Mouse (Mus musculus): ENCODE measurements around the gene Cnot11. TPM values are rescaled to one million over a fixed set of nuclear protein-coding genes. Genes with fewer than 3 reads are reported as not detected.

The Cnot11 gene
- polyA plus RNA-seq, 1 experiment, result 37.3 TPM

GRCm38 (mm10) chr1:39540592-39540991 is 5.8 kb downstream of the Cnot11 start:
- H3K4me1 ChIP-seq (replicated peaks; ENCODE audit: control insufficient read depth, insufficient read depth, low read length), result peaks cover 5% of the 10 kb centered on the region
- H3K4me3 ChIP-seq (ENCODE audit: control insufficient read depth, insufficient read depth, low read length), result no peak overlapping the region
- no peak overlapping the region for H3K27ac ChIP-seq (ENCODE audit: control insufficient read depth, insufficient read depth, low read length)
- TF ChIP-seq CTCF (IDR thresholded peaks at IDR 0.05; ENCODE audit: borderline replicate concordance, control insufficient read depth, extremely low read depth, insufficient read depth, low read length, poor library complexity) (no peak), POLR2A (IDR thresholded peaks at IDR 0.05; ENCODE audit: control insufficient read depth, extremely low read depth, insufficient read depth, low read length, poor library complexity) (no peak)
- no peak for DNase-seq
- peaks cover 63% of the 10 kb centered on the region for H3K36me3 ChIP-seq (ENCODE audit: control insufficient read depth, insufficient read depth, low read length)
- no peaks in the 10 kb centered on the region for H3K27me3 ChIP-seq (ENCODE audit: control insufficient read depth, insufficient read depth, low read length)

DNA sequence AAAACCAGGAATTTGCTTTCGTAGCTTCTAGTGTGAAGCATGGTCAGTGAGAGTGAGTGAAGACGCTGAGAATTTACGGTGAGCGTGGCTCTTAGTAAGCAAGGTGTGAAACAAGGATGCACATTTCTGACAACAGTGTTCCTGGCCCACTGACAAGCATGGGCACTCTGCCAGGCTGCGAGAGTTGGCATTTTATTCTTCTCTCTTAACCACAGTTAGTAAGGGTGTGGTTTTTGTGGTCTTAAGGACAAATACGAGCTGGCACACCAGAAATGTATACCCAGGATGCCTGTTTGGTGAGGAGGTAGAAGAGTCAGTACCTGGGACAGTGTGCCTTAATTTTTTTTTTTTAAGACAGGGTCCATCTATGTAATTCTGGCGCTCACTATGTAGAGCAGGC is 10.8 kb downstream of the Cnot11 start:
- H3K36me3 ChIP-seq (ENCODE audit: control insufficient read depth, insufficient read depth, low read length), result peaks cover 55% of the 10 kb centered on the region
- H3K27me3 ChIP-seq (ENCODE audit: control insufficient read depth, insufficient read depth, low read length), result no peaks in the 10 kb centered on the region
- no peaks in the 10 kb centered on the region for H3K4me1 ChIP-seq (replicated peaks; ENCODE audit: control insufficient read depth, insufficient read depth, low read length)
- no peak overlapping the region for H3K4me3 ChIP-seq (ENCODE audit: control insufficient read depth, insufficient read depth, low read length)
- WGBS, result 42% methylated on average over 7 of the region's 7 CpGs
- H3K27ac ChIP-seq (ENCODE audit: control insufficient read depth, insufficient read depth, low read length), result no peak overlapping the region
- TF ChIP-seq POLR2A (IDR thresholded peaks at IDR 0.05; ENCODE audit: control insufficient read depth, extremely low read depth, insufficient read depth, low read length, poor library complexity), result no peak
- TF ChIP-seq CTCF (IDR thresholded peaks at IDR 0.05; ENCODE audit: borderline replicate concordance, control insufficient read depth, extremely low read depth, insufficient read depth, low read length, poor library complexity), result no peak
- DNase-seq, result no peak

GRCm38 (mm10) chr1:39546160-39546866 is 11.5 kb downstream of the Cnot11 start:
- no peak overlapping the region for H3K4me3 ChIP-seq (ENCODE audit: control insufficient read depth, insufficient read depth, low read length)
- H3K27me3 ChIP-seq (ENCODE audit: control insufficient read depth, insufficient read depth, low read length), result no peaks in the 10 kb centered on the region
- H3K4me1 ChIP-seq (replicated peaks; ENCODE audit: control insufficient read depth, insufficient read depth, low read length), result no peaks in the 10 kb centered on the region
- 94% methylated on average over 6 of the region's 6 CpGs for WGBS
- no peak overlapping the region for H3K27ac ChIP-seq (ENCODE audit: control insufficient read depth, insufficient read depth, low read length)
- TF ChIP-seq CTCF (IDR thresholded peaks at IDR 0.05; ENCODE audit: borderline replicate concordance, control insufficient read depth, extremely low read depth, insufficient read depth, low read length, poor library complexity) (no peak), POLR2A (IDR thresholded peaks at IDR 0.05; ENCODE audit: control insufficient read depth, extremely low read depth, insufficient read depth, low read length, poor library complexity) (no peak)
- H3K36me3 ChIP-seq (ENCODE audit: control insufficient read depth, insufficient read depth, low read length), result peaks cover 50% of the 10 kb centered on the region
- DNase-seq, result no peak

DNA sequence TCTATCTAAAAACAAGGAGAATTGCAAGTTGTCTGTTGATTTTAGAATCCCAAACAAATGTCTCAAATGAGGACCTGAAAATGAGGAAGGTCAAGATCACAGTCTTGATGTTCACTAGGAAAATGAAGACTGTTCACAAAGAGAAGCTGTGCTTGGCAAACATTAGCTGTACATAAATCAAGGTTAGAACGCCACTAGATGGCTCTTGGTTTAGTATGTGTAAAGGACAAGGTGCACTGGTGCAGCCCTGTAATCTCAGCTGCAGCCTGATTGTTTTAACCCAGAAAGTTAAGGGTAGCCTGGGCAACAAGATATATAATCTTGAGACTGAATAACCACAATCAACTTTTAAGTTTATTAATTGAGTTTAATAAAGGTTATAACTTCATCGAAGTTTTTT is 12.4 kb downstream of the Cnot11 start:
- WGBS, result 71% methylated on average over 2 of the region's 2 CpGs
- H3K27me3 ChIP-seq (ENCODE audit: control insufficient read depth, insufficient read depth, low read length), result no peaks in the 10 kb centered on the region
- H3K27ac ChIP-seq (ENCODE audit: control insufficient read depth, insufficient read depth, low read length), result no peak overlapping the region
- H3K4me3 ChIP-seq (ENCODE audit: control insufficient read depth, insufficient read depth, low read length), result no peak overlapping the region
- no peak for DNase-seq
- no peaks in the 10 kb centered on the region for H3K4me1 ChIP-seq (replicated peaks; ENCODE audit: control insufficient read depth, insufficient read depth, low read length)
- H3K36me3 ChIP-seq (ENCODE audit: control insufficient read depth, insufficient read depth, low read length), result peaks cover 50% of the 10 kb centered on the region
- TF ChIP-seq CTCF (IDR thresholded peaks at IDR 0.05; ENCODE audit: borderline replicate concordance, control insufficient read depth, extremely low read depth, insufficient read depth, low read length, poor library complexity) (no peak), POLR2A (IDR thresholded peaks at IDR 0.05; ENCODE audit: control insufficient read depth, extremely low read depth, insufficient read depth, low read length, poor library complexity) (no peak)

DNA sequence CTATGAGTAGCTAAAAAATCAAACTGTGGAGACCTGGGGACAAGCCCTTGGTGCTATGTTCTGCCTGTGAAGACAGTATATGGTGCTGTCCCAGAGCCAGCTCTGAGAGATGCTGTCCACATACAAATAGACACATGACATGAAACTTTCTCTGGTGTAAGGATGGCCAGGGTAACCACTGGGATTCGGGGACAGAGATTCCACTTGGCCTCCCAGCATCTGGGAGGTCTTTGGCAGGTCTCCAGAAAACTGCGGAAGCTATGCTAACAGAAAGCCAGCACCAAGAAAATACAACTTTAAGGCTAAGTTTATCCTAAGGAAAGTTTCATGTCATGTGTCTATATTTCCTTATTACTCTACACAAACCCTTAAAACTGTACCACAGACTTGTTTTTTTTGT is 15.0 kb downstream of the Cnot11 start:
- H3K27ac ChIP-seq (ENCODE audit: control insufficient read depth, insufficient read depth, low read length), result no peak overlapping the region
- WGBS, result 95% methylated on average over 2 of the region's 2 CpGs
- TF ChIP-seq POLR2A (IDR thresholded peaks at IDR 0.05; ENCODE audit: control insufficient read depth, extremely low read depth, insufficient read depth, low read length, poor library complexity), result no peak
- no peak for TF ChIP-seq CTCF (IDR thresholded peaks at IDR 0.05; ENCODE audit: borderline replicate concordance, control insufficient read depth, extremely low read depth, insufficient read depth, low read length, poor library complexity)
- H3K4me1 ChIP-seq (replicated peaks; ENCODE audit: control insufficient read depth, insufficient read depth, low read length), result peaks cover 2% of the 10 kb centered on the region; the same call in 1 of the 2 replicates
- no peak overlapping the region for H3K4me3 ChIP-seq (ENCODE audit: control insufficient read depth, insufficient read depth, low read length)
- DNase-seq, result no peak
- H3K36me3 ChIP-seq (ENCODE audit: control insufficient read depth, insufficient read depth, low read length), result peaks cover 40% of the 10 kb centered on the region
- no peaks in the 10 kb centered on the region for H3K27me3 ChIP-seq (ENCODE audit: control insufficient read depth, insufficient read depth, low read length)

GRCm38 (mm10) chr1:39555556-39556415 is 21.0 kb downstream of the Cnot11 start:
- TF ChIP-seq CTCF (IDR thresholded peaks at IDR 0.05; ENCODE audit: borderline replicate concordance, control insufficient read depth, extremely low read depth, insufficient read depth, low read length, poor library complexity) (no peak), POLR2A (IDR thresholded peaks at IDR 0.05; ENCODE audit: control insufficient read depth, extremely low read depth, insufficient read depth, low read length, poor library complexity) (no peak)
- Histone ChIP-seq H3K27me3 (ENCODE audit: control insufficient read depth, insufficient read depth, low read length) (no peaks in the 10 kb centered on the region), H3K27ac (ENCODE audit: control insufficient read depth, insufficient read depth, low read length) (peak overlapping the region; percentile 28), H3K4me1 (replicated peaks; ENCODE audit: control insufficient read depth, insufficient read depth, low read length) (peaks cover 16% of the 10 kb centered on the region), H3K4me3 (ENCODE audit: control insufficient read depth, insufficient read depth, low read length) (no peak overlapping the region), H3K36me3 (ENCODE audit: control insufficient read depth, insufficient read depth, low read length) (peaks cover 27% of the 10 kb centered on the region)
- WGBS, result 48% methylated on average over 9 of the region's 9 CpGs
- no peak for DNase-seq

Data from thymus, adult 2 months (tissue).